Mouse (Mus musculus): ENCODE data around the gene Snap47. TPM values are rescaled to one million over a fixed set of nuclear protein-coding genes. Genes with fewer than 3 reads are reported as not detected.

The Snap47 gene
- polyA plus RNA-seq, 1 experiment = 397 TPM

DNA sequence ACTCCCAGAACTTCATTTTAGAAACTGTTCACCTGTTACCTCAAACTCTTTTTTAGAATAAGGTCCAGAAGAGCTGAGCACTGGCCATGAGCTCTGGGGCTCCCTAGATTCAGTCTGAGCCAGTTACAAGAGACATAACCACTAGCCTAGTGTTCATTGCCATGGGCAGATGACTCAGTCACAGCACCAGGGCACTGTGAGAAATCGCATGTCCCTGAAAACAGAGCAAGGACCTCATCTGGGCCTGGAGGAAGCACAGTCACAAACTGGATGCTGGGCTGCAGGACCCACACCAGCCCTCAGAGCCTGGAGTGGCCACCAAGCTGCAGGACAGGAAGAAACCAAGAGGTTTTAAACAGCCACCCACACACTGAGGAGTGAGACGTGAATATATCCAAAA, 40.1 kb downstream of the Snap47 start:
- 47% methylated on average over 2 of the region's 2 CpGs for WGBS
- H3K4me3 ChIP-seq (ENCODE audit: insufficient read depth, low read depth, low read length) = no peak overlapping the region
- TF ChIP-seq POLR2A (IDR thresholded peaks at IDR 0.05; ENCODE audit: insufficient read depth, low read depth, low read length) (no peak), CTCF (IDR thresholded peaks at IDR 0.05; ENCODE audit: insufficient read depth, low read depth, low read length) (no peak)
- no peak overlapping the region for H3K27ac ChIP-seq (ENCODE audit: insufficient read depth, low read depth, low read length)
- H3K4me1 ChIP-seq (ENCODE audit: control insufficient read depth, insufficient read depth, low read length) = peaks cover 28% of the 10 kb centered on the region

DNA sequence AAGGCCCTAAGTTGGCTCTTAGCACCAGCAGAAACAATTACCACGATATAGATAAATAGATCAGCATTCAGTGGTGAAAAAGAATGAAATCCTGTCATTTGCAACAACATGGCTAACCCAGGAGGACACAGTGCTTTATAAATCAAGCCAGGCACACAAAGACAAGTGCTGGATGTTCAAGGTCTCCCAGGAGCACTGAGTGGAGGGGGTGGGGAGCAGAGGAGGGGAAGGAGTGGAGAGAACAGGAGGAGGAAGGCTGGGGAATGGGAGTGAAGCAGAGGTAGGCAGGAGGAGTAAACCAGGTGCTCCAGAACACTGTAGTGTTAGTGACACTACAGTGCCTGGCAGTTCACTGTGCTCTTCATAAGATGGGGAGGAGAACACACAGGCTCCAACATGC, 45.2 kb downstream of the Snap47 start:
- 76% methylated on average over 1 of the region's 1 CpGs for WGBS
- TF ChIP-seq CTCF (IDR thresholded peaks at IDR 0.05; ENCODE audit: insufficient read depth, low read depth, low read length) (no peak), POLR2A (IDR thresholded peaks at IDR 0.05; ENCODE audit: insufficient read depth, low read depth, low read length) (no peak)
- Histone ChIP-seq H3K27ac (ENCODE audit: insufficient read depth, low read depth, low read length) (no peak overlapping the region), H3K4me3 (ENCODE audit: insufficient read depth, low read depth, low read length) (no peak overlapping the region), H3K4me1 (ENCODE audit: control insufficient read depth, insufficient read depth, low read length) (no peaks in the 10 kb centered on the region; the same call in 1 of the 2 replicates)

DNA sequence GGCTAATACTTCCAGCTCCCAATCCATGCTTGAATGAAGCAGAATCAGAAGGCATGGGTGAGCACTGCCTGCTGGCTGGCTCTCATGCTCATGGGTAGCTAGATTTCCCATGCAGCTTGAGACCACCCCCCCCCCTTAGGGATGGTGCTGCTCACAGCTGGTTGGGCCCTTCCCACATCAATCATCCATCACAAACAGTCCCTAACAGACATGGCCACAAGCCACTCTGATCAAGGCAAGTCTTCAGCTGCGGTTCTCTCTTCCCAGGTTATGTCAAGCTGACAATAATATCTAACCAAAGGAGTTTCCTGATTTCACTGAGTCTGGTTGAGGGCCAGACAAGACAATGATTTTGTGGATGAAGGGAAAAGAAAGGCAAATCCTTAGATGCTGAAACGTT, 50.1 kb downstream of the Snap47 start:
- H3K4me1 ChIP-seq (ENCODE audit: control insufficient read depth, insufficient read depth, low read length) = no peaks in the 10 kb centered on the region; the same call in 1 of the 2 replicates
- no peak overlapping the region for H3K4me3 ChIP-seq (ENCODE audit: insufficient read depth, low read depth, low read length)
- no peak overlapping the region for H3K27ac ChIP-seq (ENCODE audit: insufficient read depth, low read depth, low read length)
- no peak for TF ChIP-seq CTCF (IDR thresholded peaks at IDR 0.05; ENCODE audit: insufficient read depth, low read depth, low read length)
- no peak for TF ChIP-seq POLR2A (IDR thresholded peaks at IDR 0.05; ENCODE audit: insufficient read depth, low read depth, low read length)
- WGBS = 57% methylated on average over 2 of the region's 2 CpGs

DNA sequence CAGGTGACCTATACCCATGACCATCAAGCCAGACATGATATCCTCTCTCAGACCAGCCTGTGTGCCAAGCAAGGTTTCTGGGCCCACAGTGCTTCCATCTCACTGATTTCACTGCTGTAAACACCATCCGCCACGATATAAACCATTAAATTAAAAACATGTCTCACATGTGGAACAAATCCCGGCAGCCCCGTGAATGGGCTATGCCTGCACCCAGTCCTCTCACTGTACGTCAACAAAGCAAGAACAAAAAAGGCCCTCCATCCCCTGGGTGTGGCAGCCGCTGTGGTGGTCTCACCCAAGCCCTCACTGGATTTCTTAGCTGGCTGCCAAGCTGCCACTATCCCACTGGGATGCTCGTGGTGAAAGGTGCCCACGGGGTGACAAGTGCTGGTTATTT, 51.2 kb downstream of the Snap47 start:
- WGBS = 65% methylated on average over 8 of the region's 8 CpGs
- TF ChIP-seq CTCF (IDR thresholded peaks at IDR 0.05; ENCODE audit: insufficient read depth, low read depth, low read length) = no peak
- TF ChIP-seq POLR2A (IDR thresholded peaks at IDR 0.05; ENCODE audit: insufficient read depth, low read depth, low read length) = no peak
- H3K4me1 ChIP-seq (ENCODE audit: control insufficient read depth, insufficient read depth, low read length) = no peaks in the 10 kb centered on the region; the same call in 1 of the 2 replicates
- H3K4me3 ChIP-seq (ENCODE audit: insufficient read depth, low read depth, low read length) = no peak overlapping the region
- no peak overlapping the region for H3K27ac ChIP-seq (ENCODE audit: insufficient read depth, low read depth, low read length)

GRCm38 (mm10) chr11:59397536-59398371, 53.2 kb downstream of the Snap47 start:
- no peak overlapping the region for H3K4me3 ChIP-seq (ENCODE audit: insufficient read depth, low read depth, low read length)
- H3K4me1 ChIP-seq (ENCODE audit: control insufficient read depth, insufficient read depth, low read length) = peaks cover 6% of the 10 kb centered on the region
- TF ChIP-seq POLR2A (IDR thresholded peaks at IDR 0.05; ENCODE audit: insufficient read depth, low read depth, low read length) (no peak), CTCF (IDR thresholded peaks at IDR 0.05; ENCODE audit: insufficient read depth, low read depth, low read length) (no peak)
- 71% methylated on average over 22 of the region's 22 CpGs for WGBS
- H3K27ac ChIP-seq (ENCODE audit: insufficient read depth, low read depth, low read length) = no peak overlapping the region

- TF ChIP-seq CTCF (IDR thresholded peaks at IDR 0.05; ENCODE audit: insufficient read depth, low read depth, low read length) (no peak), POLR2A (IDR thresholded peaks at IDR 0.05; ENCODE audit: insufficient read depth, low read depth, low read length) (no peak)
- 56% methylated on average over 5 of the region's 5 CpGs for WGBS
- no peak overlapping the region for H3K4me3 ChIP-seq (ENCODE audit: insufficient read depth, low read depth, low read length)
- peaks cover 8% of the 10 kb centered on the region; the same call in 1 of the 2 replicates for H3K4me1 ChIP-seq (ENCODE audit: control insufficient read depth, insufficient read depth, low read length)
- H3K27ac ChIP-seq (ENCODE audit: insufficient read depth, low read depth, low read length) = no peak overlapping the region
Observed at GRCm38 (mm10) chr11:59394451-59394850, 56.5 kb downstream of the Snap47 start.

- 6% methylated on average over 9 of the region's 9 CpGs for WGBS
Observed at GRCm38 (mm10) chr11:59393591-59393990, 57.4 kb downstream of the Snap47 start.

GRCm38 (mm10) chr11:59392300-59392699, 58.7 kb downstream of the Snap47 start:
- Histone ChIP-seq H3K27ac (ENCODE audit: insufficient read depth, low read depth, low read length) (no peak overlapping the region), H3K4me1 (ENCODE audit: control insufficient read depth, insufficient read depth, low read length) (peaks cover 8% of the 10 kb centered on the region; the same call in 1 of the 2 replicates), H3K4me3 (ENCODE audit: insufficient read depth, low read depth, low read length) (no peak overlapping the region)
- no peak for TF ChIP-seq CTCF (IDR thresholded peaks at IDR 0.05; ENCODE audit: insufficient read depth, low read depth, low read length)
- no peak for TF ChIP-seq POLR2A (IDR thresholded peaks at IDR 0.05; ENCODE audit: insufficient read depth, low read depth, low read length)
- 75% methylated on average over 6 of the region's 6 CpGs for WGBS

More at GRCm38 (mm10) chr11:59393591-59393990, 57.4 kb downstream of the Snap47 start:
- no peak for TF ChIP-seq CTCF (IDR thresholded peaks at IDR 0.05; ENCODE audit: insufficient read depth, low read depth, low read length)
- no peak for TF ChIP-seq POLR2A (IDR thresholded peaks at IDR 0.05; ENCODE audit: insufficient read depth, low read depth, low read length)
- no peak overlapping the region for H3K27ac ChIP-seq (ENCODE audit: insufficient read depth, low read depth, low read length)
- peaks cover 8% of the 10 kb centered on the region; the same call in 1 of the 2 replicates for H3K4me1 ChIP-seq (ENCODE audit: control insufficient read depth, insufficient read depth, low read length)
- no peak overlapping the region for H3K4me3 ChIP-seq (ENCODE audit: insufficient read depth, low read depth, low read length)

DNA sequence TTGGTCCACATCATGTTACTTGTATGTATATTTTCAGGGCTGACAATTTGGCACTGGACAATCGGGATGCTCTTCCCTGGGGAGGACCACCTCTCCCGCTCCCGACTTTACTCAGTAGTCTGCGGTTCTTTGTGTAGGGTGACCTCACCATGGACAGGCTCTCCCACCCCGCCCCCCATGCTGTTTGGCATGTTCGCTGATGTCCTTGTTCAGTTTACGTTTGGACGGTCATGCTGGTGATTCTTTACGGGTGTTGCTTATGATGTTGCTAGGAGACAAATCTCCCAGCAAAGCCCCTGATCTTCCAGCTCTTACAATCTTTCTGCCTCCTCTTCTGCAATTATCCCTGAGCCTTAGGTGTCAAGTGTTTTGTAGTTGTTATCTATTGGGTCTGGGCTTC, 60.5 kb downstream of the Snap47 start:
- WGBS = 66% methylated on average over 9 of the region's 9 CpGs
- H3K27ac ChIP-seq (ENCODE audit: insufficient read depth, low read depth, low read length) = no peak overlapping the region
- peaks cover 8% of the 10 kb centered on the region; the same call in 1 of the 2 replicates for H3K4me1 ChIP-seq (ENCODE audit: control insufficient read depth, insufficient read depth, low read length)
- no peak overlapping the region for H3K4me3 ChIP-seq (ENCODE audit: insufficient read depth, low read depth, low read length)
- TF ChIP-seq CTCF (IDR thresholded peaks at IDR 0.05; ENCODE audit: insufficient read depth, low read depth, low read length) (no peak), POLR2A (IDR thresholded peaks at IDR 0.05; ENCODE audit: insufficient read depth, low read depth, low read length) (no peak)
